Mouse (Mus musculus): ENCODE results near the gene Bmp3. TPM values are rescaled to one million over a fixed set of nuclear protein-coding genes. Genes with fewer than 3 reads are reported as not detected.

The Bmp3 gene
- 10 to 100 TPM; 11.8 to 14.5 TPM for total RNA-seq (2021)
- long read RNA-seq, experiment 1, full-length matches to known transcripts = 12 of 14 reads
- long read RNA-seq, experiment 1, partial matches to known transcripts = 0 of 14 reads
- long read RNA-seq, experiment 1, other reads (novel, unspliced or antisense) = 2 of 14 reads
- long read RNA-seq, experiment 2, full-length matches to known transcripts = 3 of 6 reads
- long read RNA-seq, experiment 2, partial matches to known transcripts = 0 of 6 reads
- long read RNA-seq, experiment 2, other reads (novel, unspliced or antisense) = 3 of 6 reads

- peak in 1 of 2 experiments; percentile 56 for DNase-seq (ENCODE audit: low spot score in 2 of 2)
These were observed at the start of gene Bmp3 for GRCm38 (mm10) chr5:98854264-98854626. Gene Bmp3 (plus strand): TSS chr5:98854415.

DNA sequence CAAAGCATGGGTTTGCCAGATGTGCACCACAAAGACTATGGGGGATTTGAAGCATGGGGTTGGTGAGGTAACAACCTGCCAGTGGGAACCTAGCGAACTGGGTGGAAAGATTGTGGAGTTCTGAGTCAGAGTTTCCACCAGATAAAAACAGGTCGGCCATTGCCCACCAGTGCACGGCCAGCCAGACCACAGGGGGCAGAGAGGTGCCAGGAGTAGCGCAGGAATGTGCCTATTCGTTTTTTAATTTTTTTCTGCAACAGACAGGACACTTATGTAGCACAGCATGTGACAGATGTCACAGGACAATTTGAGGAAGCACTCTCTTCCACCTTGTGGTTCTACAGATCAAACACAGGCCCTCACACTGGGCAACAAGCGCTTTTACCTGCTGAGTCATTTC is 49.5 kb upstream of the Bmp3 start:
- DNase-seq (ENCODE audit: low spot score in 2 of 2) = no peak

GRCm38 (mm10) chr5:98806492-98806891 is 47.7 kb upstream of the Bmp3 start:
- no peak for DNase-seq (ENCODE audit: low spot score in 2 of 2)

DNA sequence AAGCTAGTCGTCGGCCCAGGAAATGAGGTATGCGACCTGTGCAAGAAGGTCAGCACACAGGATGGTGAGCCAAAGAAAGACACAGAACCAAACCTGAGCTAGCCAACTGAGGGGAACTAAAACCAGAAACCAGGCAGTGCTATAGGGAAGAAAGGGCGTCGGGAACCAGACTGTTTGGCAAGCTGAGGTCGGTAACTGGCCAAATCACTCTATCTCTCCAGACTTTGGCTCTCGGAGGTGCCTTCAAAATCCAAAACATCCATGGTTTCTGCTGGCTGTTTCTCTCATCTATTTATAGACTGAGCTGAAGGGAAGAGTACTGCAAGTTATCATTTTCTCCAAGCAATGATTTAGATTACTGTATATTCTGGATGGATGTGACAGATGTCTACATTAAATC is 47.2 kb upstream of the Bmp3 start:
- no peak for DNase-seq (ENCODE audit: low spot score in 2 of 2)

GRCm38 (mm10) chr5:98807953-98808352 is 46.3 kb upstream of the Bmp3 start:
- DNase-seq (ENCODE audit: low spot score in 2 of 2) = no peak

DNA sequence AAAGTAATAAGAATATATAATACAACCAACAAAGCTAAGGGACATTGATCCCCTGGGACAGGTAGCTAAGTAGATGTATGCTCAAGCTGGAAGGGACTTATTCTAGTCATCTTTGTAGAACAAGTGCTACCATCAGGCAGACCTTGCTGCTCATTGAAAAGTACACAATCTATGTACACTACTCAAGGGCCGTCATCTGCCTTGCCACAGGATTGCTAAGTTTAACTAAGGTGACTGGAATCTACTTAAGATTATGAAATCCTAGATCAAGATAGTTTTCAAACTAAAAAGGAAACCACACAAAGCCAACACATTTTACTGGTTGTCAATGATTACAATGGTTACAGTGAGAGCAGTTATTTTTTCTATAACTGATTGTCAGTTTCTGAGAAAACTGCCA is 41.8 kb upstream of the Bmp3 start:
- no peak for DNase-seq (ENCODE audit: low spot score in 2 of 2)

DNA sequence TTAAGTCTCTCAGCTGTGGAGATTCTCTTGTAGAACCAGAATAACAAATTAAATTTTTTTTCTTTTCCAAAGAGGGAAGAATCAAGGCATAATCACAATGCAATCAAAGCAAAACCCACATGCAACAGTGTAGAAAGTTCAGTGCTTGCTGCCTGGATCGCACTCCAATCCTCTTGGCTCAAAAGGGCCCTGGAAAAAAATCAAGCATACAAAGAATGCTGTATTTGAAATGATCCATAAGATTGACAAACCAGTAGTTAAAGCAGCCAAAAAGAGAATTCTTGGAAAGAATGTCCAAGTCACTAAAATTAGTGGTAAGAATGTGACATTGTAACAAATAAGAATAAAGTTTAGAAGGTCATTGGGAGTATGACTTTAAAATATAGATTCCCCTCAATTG is 38.9 kb upstream of the Bmp3 start:
- no peak for DNase-seq (ENCODE audit: low spot score in 2 of 2)

DNA sequence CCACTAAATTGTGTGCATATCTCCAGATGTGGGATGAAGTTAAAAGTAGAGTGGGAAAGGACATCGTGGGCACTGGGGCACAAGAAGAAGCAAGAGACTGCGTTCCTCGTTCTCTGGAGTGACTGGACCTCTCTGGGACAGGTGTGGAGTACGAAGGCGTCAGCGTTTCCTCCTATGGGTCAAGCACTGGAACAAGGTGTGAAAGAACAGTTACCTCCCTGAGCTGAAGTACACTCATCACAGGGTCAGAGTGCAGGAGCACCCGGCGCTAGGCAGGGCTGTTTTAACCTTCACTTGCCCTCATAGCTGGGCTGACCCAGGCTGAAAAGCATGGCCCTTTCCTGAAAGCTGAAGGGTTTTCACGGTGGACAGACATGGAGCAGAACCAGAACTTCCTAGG is 20.5 kb upstream of the Bmp3 start:
- no peak for DNase-seq (ENCODE audit: low spot score in 2 of 2)

DNA sequence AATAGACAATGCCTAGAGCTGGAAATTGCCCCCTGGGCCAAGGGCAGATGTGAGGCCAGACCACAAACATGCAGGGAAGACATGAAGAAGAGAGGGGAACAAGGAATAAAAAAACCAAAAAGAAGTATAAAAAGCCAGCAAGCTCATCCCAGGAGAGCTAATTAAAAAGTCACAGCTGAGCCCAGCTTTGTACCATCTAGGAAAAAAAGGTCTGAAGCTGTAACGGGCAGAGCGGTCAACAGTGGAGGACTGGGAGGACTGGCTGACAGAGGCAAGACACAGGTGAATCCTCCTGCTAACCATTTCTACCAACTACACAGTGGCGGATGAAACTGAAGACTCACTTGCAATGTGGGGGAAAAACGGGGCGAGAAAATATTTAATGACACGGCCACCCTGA is 19.9 kb upstream of the Bmp3 start:
- no peak for DNase-seq (ENCODE audit: low spot score in 2 of 2)

- no peak for DNase-seq (ENCODE audit: low spot score in 2 of 2)
These were observed 11.5 kb upstream of the Bmp3 start for GRCm38 (mm10) chr5:98842600-98843310.

GRCm38 (mm10) chr5:98844664-98845063 is 9.6 kb upstream of the Bmp3 start:
- DNase-seq (ENCODE audit: low spot score in 2 of 2) = no peak

GRCm38 (mm10) chr5:98854627-98855564 is 681 bp downstream of the Bmp3 start:
- DNase-seq (ENCODE audit: low spot score in 2 of 2) = peak; percentile 20 to 30

DNA sequence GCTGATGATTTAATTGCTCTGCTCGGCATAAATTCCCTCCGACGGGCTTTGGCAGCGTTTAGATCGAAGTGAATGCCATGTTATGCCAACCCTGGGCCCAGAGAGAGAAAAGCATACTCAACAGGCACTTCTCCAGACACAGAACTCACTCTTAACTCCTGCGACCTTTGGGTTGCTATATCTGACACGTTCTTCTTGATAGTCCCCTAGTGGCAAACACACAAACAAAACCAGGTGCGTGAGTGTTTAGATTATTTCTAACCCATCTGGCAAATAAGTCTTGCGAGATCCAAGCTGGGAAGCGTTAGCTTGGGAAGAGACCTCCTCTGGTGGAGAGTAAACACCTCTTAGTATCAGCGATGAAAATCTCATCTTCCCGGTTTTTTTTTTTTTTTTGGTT is 1.5 kb downstream of the Bmp3 start:
- no peak for DNase-seq (ENCODE audit: low spot score in 2 of 2)

- no peak for DNase-seq (ENCODE audit: low spot score in 2 of 2)
These were observed 2.1 kb downstream of the Bmp3 start for GRCm38 (mm10) chr5:98856356-98856755.

DNA sequence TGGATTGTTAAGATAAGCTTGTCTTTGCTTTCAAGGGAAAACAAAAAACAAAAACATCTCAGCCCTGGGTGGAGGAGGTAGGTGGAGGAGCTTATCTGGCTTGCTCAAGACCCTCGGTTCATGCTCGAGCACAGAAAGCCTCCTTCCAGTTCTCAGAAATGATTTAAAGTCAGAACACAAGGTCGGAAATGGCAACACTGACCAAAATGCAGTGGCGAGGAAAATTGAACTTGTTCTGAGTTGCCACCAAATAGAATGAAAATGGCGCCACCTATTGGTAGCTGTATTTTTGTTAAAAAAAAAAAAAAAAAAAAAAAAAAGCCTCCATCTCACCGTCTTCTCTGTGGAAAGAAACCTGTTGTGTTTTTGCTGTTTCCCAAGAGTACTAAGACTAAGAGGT is 9.7 kb downstream of the Bmp3 start:
- DNase-seq (ENCODE audit: low spot score in 2 of 2) = no peak

DNA sequence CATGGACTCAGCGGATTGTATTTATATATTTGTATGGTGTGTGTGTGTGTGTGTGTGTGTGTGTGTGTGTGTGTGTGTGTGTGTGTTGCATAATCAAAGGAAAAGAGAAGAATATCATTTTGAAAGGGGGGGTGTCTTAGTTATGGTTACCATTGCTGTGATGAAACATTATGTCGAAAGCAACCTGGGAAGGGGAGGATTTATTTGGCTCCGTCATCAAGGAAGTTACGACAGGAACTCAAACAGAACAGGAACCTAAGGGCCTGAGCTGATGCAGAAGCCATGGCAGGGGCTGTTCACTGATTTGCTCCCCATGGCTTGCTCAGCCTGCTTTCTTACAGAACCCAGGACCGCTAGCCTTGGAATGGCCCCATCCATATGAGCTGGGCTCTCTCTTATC is 10.9 kb downstream of the Bmp3 start:
- no peak for DNase-seq (ENCODE audit: low spot score in 2 of 2)

GRCm38 (mm10) chr5:98876056-98876455 is 21.8 kb downstream of the Bmp3 start:
- no peak for DNase-seq (ENCODE audit: low spot score in 2 of 2)

DNA sequence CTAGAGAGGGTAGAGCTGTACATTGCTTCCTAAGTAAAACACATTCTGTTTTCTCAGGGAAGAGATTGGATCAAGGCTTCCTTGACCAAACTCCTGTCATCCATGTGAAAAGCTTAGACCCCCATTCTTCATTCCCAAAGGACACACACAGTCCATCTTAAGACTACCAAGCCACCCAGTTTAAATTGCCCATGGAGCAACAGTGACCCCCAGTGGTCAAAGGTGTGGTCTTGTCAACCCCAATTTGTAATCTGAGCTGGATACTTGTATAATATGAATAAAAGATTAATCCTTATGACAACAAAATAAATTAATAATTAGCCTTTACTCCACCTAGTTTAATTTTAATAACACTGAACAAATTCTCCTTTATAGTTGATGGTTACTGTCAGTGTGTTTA is 24.7 kb downstream of the Bmp3 start:
- peak; percentile 70 to 76 for DNase-seq (ENCODE audit: low spot score in 2 of 2)

DNA sequence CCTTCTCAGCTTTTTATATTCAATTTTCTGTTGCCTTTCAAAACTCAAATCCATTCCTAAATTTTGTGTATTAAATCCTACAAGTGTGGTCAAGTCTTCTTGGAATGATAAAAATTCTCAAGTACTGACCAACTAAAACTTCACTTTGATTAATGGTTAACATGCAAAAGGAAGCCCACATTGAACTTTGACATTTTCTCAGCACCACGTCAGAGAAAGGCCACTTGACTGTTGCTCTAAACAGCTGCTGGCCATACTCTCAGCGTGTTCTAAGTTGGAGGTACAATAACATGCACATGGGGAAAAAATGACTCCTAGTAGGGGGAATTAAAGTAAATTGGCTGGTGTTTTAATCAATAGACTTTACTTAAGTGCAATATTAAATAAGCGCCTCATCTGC is 27.9 kb downstream of the Bmp3 start:
- DNase-seq (ENCODE audit: low spot score in 2 of 2) = no peak

GRCm38 (mm10) chr5:98890544-98891050 is 36.4 kb downstream of the Bmp3 start:
- DNase-seq (ENCODE audit: low spot score in 2 of 2) = no peak

- no peak for DNase-seq (ENCODE audit: low spot score in 2 of 2)
These were observed 40.1 kb downstream of the Bmp3 start for GRCm38 (mm10) chr5:98894281-98894680.

DNA sequence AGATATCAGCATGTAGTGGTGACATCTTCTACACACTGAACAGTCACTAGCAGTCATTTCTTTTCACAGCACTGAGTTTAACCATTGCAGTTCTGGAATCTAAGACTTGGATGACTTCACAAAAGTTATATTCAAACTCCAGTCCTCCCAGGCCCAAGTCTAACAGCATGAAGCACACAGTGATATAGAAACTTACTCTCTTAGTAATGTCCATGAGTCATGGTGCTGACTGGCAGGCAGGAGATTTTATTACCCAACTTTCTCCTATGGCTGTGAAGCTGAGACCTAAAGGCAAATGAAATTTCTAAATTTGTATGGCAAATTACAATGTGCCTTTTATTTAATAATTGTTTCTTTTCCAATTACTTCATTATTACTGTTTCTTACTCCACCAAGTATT is 43.7 kb downstream of the Bmp3 start:
- DNase-seq (ENCODE audit: low spot score in 2 of 2) = no peak
